Mouse (Mus musculus): ENCODE measurements around the gene Cst10. TPM values are rescaled to one million over a fixed set of nuclear protein-coding genes. Genes with fewer than 3 reads are reported as not detected.

The Cst10 gene
- polyA plus RNA-seq (2014; fragmentation: Nextera tagmentation; extraction: Ambion mirVana) = not detected in 2 replicates

GRCm38 (mm10) chr2:149404757-149405156 lies at the start of gene Cst10:
Gene Cst10, plus strand, starts transcription at chr2:149405057.
- H3K4me3 ChIP-seq (ENCODE audit: low read depth, low read length) = no peak within 1 kb of the TSS
- no peak within 1 kb of the TSS for H3K4me2 ChIP-seq (ENCODE audit: low read length)

GRCm38 (mm10) chr2:149392951-149393350 lies 11.9 kb upstream of the Cst10 start:
- Histone ChIP-seq H3K27ac (ENCODE audit: low read depth) (no peak overlapping the region), H3K9me3 (ENCODE audit: control insufficient read depth, low read length) (no peaks in the 10 kb centered on the region), H3K4me2 (ENCODE audit: low read length) (no peak overlapping the region), H3K27me3 (replicated peaks; ENCODE audit: control insufficient read depth, insufficient read depth, low read length) (no peaks in the 10 kb centered on the region), H3K9ac (ENCODE audit: low read length) (no peak overlapping the region), H3K36me3 (ENCODE audit: control insufficient read depth, insufficient read depth, low read length) (no peaks in the 10 kb centered on the region), H3K4me3 (ENCODE audit: low read depth, low read length) (no peak overlapping the region), H3K4me1 (replicated peaks; ENCODE audit: control insufficient read depth, insufficient read depth, low read length) (no peaks in the 10 kb centered on the region)
- ATAC-seq (replicated peaks; ENCODE audit: low FRiP score, low TSS enrichment, low read depth) = no peak
- WGBS = 54% methylated on average over 3 of the region's 3 CpGs
- DNase-seq (ENCODE audit: low spot score) = no peak

More at GRCm38 (mm10) chr2:149404757-149405156, at the start of gene Cst10:
- Histone ChIP-seq H3K4me1 (replicated peaks; ENCODE audit: control insufficient read depth, insufficient read depth, low read length) (no peaks in the 10 kb centered on the region), H3K27ac (ENCODE audit: low read depth) (no peak within 1 kb of the TSS), H3K9me3 (ENCODE audit: control insufficient read depth, low read length) (no peaks in the 10 kb centered on the region), H3K9ac (ENCODE audit: low read length) (no peak within 1 kb of the TSS), H3K27me3 (replicated peaks; ENCODE audit: control insufficient read depth, insufficient read depth, low read length) (no peaks in the 10 kb centered on the region), H3K36me3 (ENCODE audit: control insufficient read depth, insufficient read depth, low read length) (no peaks in the 10 kb centered on the region)
- ATAC-seq (replicated peaks; ENCODE audit: low FRiP score, low TSS enrichment, low read depth) = no peak
- no peak for DNase-seq (ENCODE audit: low spot score)
- 53% methylated on average over 1 of the region's 1 CpGs for WGBS

GRCm38 (mm10) chr2:149422564-149422963 lies 17.7 kb downstream of the Cst10 start:
- Histone ChIP-seq H3K36me3 (ENCODE audit: control insufficient read depth, insufficient read depth, low read length) (no peaks in the 10 kb centered on the region), H3K4me2 (ENCODE audit: low read length) (no peak overlapping the region), H3K9me3 (ENCODE audit: control insufficient read depth, low read length) (no peaks in the 10 kb centered on the region), H3K27ac (ENCODE audit: low read depth) (no peak overlapping the region), H3K4me3 (ENCODE audit: low read depth, low read length) (no peak overlapping the region), H3K27me3 (replicated peaks; ENCODE audit: control insufficient read depth, insufficient read depth, low read length) (no peaks in the 10 kb centered on the region), H3K9ac (ENCODE audit: low read length) (no peak overlapping the region), H3K4me1 (replicated peaks; ENCODE audit: control insufficient read depth, insufficient read depth, low read length) (no peaks in the 10 kb centered on the region)
- no peak for DNase-seq (ENCODE audit: low spot score)
- WGBS = 16% methylated on average over 3 of the region's 4 CpGs
- ATAC-seq (replicated peaks; ENCODE audit: low FRiP score, low TSS enrichment, low read depth) = no peak

Measured in intestine, embryonic 14.5 days (tissue).